In the genomic region with DNA sequence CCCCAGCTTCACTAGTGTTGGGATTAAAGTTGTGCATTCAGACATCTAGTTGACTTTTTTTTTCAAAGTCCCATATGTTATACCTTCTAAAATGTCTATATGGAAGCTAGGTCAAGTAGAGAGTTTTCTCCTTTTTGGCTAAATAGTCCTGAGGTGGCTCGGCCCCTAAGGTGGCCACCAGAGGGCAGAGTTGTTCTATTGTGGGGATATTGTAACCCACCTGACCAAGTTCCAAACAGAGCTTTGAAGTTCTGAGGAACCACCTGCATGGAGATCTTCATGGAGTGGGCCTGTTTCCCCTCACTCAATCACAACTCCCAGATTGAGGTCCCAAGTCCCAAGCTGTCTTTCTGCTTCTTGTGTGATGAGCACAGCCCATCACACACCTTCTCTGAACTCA, we compare ENCODE assay signal across 8 mouse cellular contexts. TPM values are rescaled to one million over a fixed set of nuclear protein-coding genes. Genes with fewer than 3 reads are reported as not detected.
DNase-seq lines count a peak whose midpoint lies in the region; ATAC-seq and TF ChIP-seq lines count a peak whose summit lies in the region.

No protein-coding gene starts in this region.

- no peak overlapping the region for H3K9ac ChIP-seq in midbrain, embryonic 11.5 days (ENCODE audit: low read length)
- no peak overlapping the region for H3K9ac ChIP-seq in midbrain, embryonic 15.5 days
- no peak overlapping the region for H3K9ac ChIP-seq in hindbrain, embryonic 15.5 days
- no peak overlapping the region for H3K9ac ChIP-seq in midbrain, postnatal 0 days (replicated peaks; ENCODE audit: low read length, poor library complexity, severe bottlenecking)

- H3K9me3 ChIP-seq in midbrain, embryonic 11.5 days (ENCODE audit: control insufficient read depth, low read length), result no peaks in the 10 kb centered on the region
- H3K9me3 ChIP-seq in midbrain, embryonic 15.5 days, result no peaks in the 10 kb centered on the region
- no peaks in the 10 kb centered on the region for H3K9me3 ChIP-seq in hindbrain, embryonic 15.5 days
- no peaks in the 10 kb centered on the region for H3K9me3 ChIP-seq in midbrain, postnatal 0 days (ENCODE audit: low read length)

- H3K36me3 ChIP-seq in midbrain, embryonic 11.5 days (ENCODE audit: control insufficient read depth, insufficient read depth, low read length), result no peaks in the 10 kb centered on the region
- H3K36me3 ChIP-seq in midbrain, embryonic 15.5 days (replicated peaks), result no peaks in the 10 kb centered on the region
- H3K36me3 ChIP-seq in hindbrain, embryonic 15.5 days, result no peaks in the 10 kb centered on the region
- no peaks in the 10 kb centered on the region for H3K36me3 ChIP-seq in midbrain, postnatal 0 days (ENCODE audit: insufficient read depth, low read length)

- WGBS in midbrain, embryonic 11.5 days, result 0% methylated on average over 1 of the region's 1 CpGs
- WGBS in midbrain, embryonic 15.5 days, result 0% methylated on average over 1 of the region's 1 CpGs
- WGBS in hindbrain, embryonic 15.5 days, result 0% methylated on average over 1 of the region's 1 CpGs
- 0% methylated on average over 1 of the region's 1 CpGs for WGBS in midbrain, postnatal 0 days

- H3K4me2 ChIP-seq in midbrain, embryonic 11.5 days, result no peak overlapping the region
- no peak overlapping the region for H3K4me2 ChIP-seq in midbrain, embryonic 15.5 days
- no peak overlapping the region for H3K4me2 ChIP-seq in hindbrain, embryonic 15.5 days
- no peak overlapping the region for H3K4me2 ChIP-seq in midbrain, postnatal 0 days (ENCODE audit: low read depth, low read length, poor library complexity, severe bottlenecking)

- DNase-seq in midbrain, embryonic 11.5 days (ENCODE audit: low spot score, missing footprints), result peak; percentile 93
- peak; percentile 85 for DNase-seq in adrenal gland, postnatal 10 days
- DNase-seq in embryo, embryonic 11 days, result peak; percentile 82
- peak; percentile 37 to 64 for DNase-seq in layer of hippocampus, postnatal 36 days
- peak; percentile 65 for DNase-seq in midbrain, postnatal 0 days (ENCODE audit: low spot score)
- peak; percentile 25 to 71 for DNase-seq in thymus, postnatal 10 days (ENCODE audit: low spot score in 2 of 2)

- no peaks in the 10 kb centered on the region for H3K27me3 ChIP-seq in midbrain, embryonic 11.5 days (ENCODE audit: control insufficient read depth, insufficient read depth, low read length)
- H3K27me3 ChIP-seq in midbrain, embryonic 15.5 days (replicated peaks), result no peaks in the 10 kb centered on the region
- H3K27me3 ChIP-seq in hindbrain, embryonic 15.5 days, result no peaks in the 10 kb centered on the region
- no peaks in the 10 kb centered on the region for H3K27me3 ChIP-seq in midbrain, postnatal 0 days (ENCODE audit: insufficient read depth, low read length)

- peak; percentile 81 for TF ChIP-seq CTCF in midbrain, postnatal 0 days (IDR thresholded peaks at IDR 0.05)

- ATAC-seq in midbrain, embryonic 11.5 days (ENCODE audit: low FRiP score), result peak; percentile 55; the same call in 1 of the 2 replicates
- no peak for ATAC-seq in midbrain, embryonic 15.5 days (replicated peaks)
- peak; percentile 69; the same call in 1 of the 2 replicates for ATAC-seq in hindbrain, embryonic 15.5 days (ENCODE audit: low FRiP score, low read depth)
- ATAC-seq in midbrain, postnatal 0 days (ENCODE audit: low FRiP score), result 0 out of 2 replicates have a peak, but pooled peaks have one; percentile 59

- H3K27ac ChIP-seq in midbrain, embryonic 11.5 days (ENCODE audit: low read depth, low read length), result no peak overlapping the region
- no peak overlapping the region for H3K27ac ChIP-seq in midbrain, embryonic 15.5 days
- no peak overlapping the region for H3K27ac ChIP-seq in hindbrain, embryonic 15.5 days (replicated peaks)
- H3K27ac ChIP-seq in midbrain, postnatal 0 days (ENCODE audit: low read depth, low read length), result no peak overlapping the region

- H3K4me3 ChIP-seq in midbrain, embryonic 11.5 days (ENCODE audit: low read depth, low read length), result no peak overlapping the region
- H3K4me3 ChIP-seq in midbrain, embryonic 15.5 days, result no peak overlapping the region
- no peak overlapping the region for H3K4me3 ChIP-seq in hindbrain, embryonic 15.5 days
- no peak overlapping the region for H3K4me3 ChIP-seq in midbrain, postnatal 0 days (ENCODE audit: low read depth, low read length)

- H3K4me1 ChIP-seq in midbrain, embryonic 11.5 days (ENCODE audit: control insufficient read depth, insufficient read depth, low read length), result peaks cover 2% of the 10 kb centered on the region; the same call in 1 of the 2 replicates
- peaks cover 9% of the 10 kb centered on the region for H3K4me1 ChIP-seq in midbrain, embryonic 15.5 days
- H3K4me1 ChIP-seq in hindbrain, embryonic 15.5 days (replicated peaks), result 0 out of 2 replicates have a peak, but pooled peaks cover 4% of the 10 kb centered on the region
- no peaks in the 10 kb centered on the region for H3K4me1 ChIP-seq in midbrain, postnatal 0 days (ENCODE audit: insufficient read depth, low read length)

RNA-seq across cellular contexts. Expression of a gene that starts 28.6 kb away (rescaled TPM):
- 6.9 and 7.3 TPM in 2 replicates for polyA plus RNA-seq in midbrain, embryonic 11.5 days (2014; fragmentation: Nextera tagmentation; extraction: Ambion mirVana)
- 5.0 and 9.1 TPM in 2 replicates for polyA plus RNA-seq in midbrain, embryonic 15.5 days (2015; fragmentation: Nextera tagmentation; extraction: Ambion mirVana)
- total RNA-seq in adrenal gland, postnatal 10 days (2021), result 1 to 10 TPM in 1 of 2 experiments, under 1 TPM in 1; 0.45 to 1.1 TPM
- polyA plus RNA-seq in hindbrain, embryonic 15.5 days (2015; fragmentation: Nextera tagmentation; extraction: Ambion mirVana), result 3.4 and 4.0 TPM in 2 replicates
- 1 to 10 TPM; 1.5 to 1.9 TPM for total RNA-seq in layer of hippocampus, postnatal 36 days (2021)
- 2.2 and 2.4 TPM in 2 replicates for total RNA-seq in midbrain, postnatal 0 days (2014; rRNA removed)
- polyA plus RNA-seq in midbrain, postnatal 0 days (2015; fragmentation: Nextera tagmentation; extraction: Ambion mirVana), result 7.9 and 9.8 TPM in 2 replicates
